Comparison of ENCODE assay signal across 12 mouse cellular contexts in the genomic region with DNA sequence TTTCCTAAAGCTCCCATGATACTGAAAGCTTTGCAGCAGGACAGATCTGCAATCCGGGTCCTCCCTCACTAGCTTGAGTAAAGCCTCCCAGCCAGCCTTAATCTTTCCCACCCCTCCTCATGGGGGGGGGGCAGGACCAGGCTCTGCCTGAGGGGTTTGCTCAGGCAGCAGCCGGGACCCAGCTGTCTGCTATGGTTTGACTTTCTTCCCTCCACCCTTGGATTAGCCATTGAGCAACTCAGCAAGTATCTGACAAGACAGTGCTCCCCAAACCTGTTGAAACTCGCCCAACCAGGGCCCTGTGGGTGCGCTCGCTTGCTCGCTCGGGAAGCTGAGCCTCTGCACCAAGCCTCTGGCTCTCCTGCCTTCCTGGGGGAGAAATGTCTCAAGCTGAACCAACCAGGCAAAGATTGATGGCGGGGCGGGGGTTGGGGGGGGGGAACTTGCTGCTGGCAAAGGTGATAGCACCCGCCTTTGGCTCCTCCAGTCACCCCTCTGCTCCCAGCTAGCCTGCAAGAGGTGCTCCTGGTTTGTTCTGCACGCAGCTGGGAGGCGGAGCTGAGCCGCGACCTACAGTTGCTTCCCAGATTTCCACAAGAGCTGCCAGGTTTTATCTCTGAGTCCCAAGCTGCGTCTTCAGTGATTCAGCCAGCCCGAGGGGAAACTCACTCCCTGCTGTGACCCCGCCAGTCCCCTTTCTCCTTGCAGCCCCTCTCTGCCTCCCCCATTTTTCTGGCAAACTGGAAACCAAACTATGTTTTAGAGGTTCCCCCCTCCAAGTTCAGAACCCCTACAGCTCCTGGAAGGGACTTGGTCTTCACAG. TPM values are rescaled to one million over a fixed set of nuclear protein-coding genes. Genes with fewer than 3 reads are reported as not detected.
DNase-seq lines count a peak whose midpoint lies in the region; ATAC-seq and TF ChIP-seq lines count a peak whose summit lies in the region.
"Had no signal": no experiment of that assay in that cellular context is flagged by ENCODE, and none has a peak within 500 bp of the region (broad histone marks: within the 10 kb centered on the region; RNA-seq: fewer than 3 reads in every experiment).

No protein-coding gene starts in this region.

- no peak overlapping the region for H3K4me2 ChIP-seq in lung, embryonic 15.5 days
- H3K4me2 ChIP-seq in limb, embryonic 15.5 days: peak overlapping the region; percentile 17
- H3K4me2 ChIP-seq in hindbrain, embryonic 16.5 days (ENCODE audit: low read length): no peak overlapping the region
- H3K4me2 ChIP-seq: limb, embryonic 12.5 days had no signal

- H3K27ac ChIP-seq in lung, embryonic 15.5 days: no peak overlapping the region
- H3K27ac ChIP-seq in embryonic facial prominence, embryonic 10.5 days (replicated peaks): no peak overlapping the region; the same call in 1 of the 2 replicates
- H3K27ac ChIP-seq in limb, embryonic 15.5 days: peak overlapping the region; percentile 58
- no peak overlapping the region for H3K27ac ChIP-seq in hindbrain, embryonic 16.5 days (ENCODE audit: low read depth, low read length)
- H3K27ac ChIP-seq: limb, embryonic 12.5 days had no signal

- TF ChIP-seq POLR2A in lung, adult 2 months (IDR thresholded peaks at IDR 0.05; ENCODE audit: borderline replicate concordance, extremely low read depth, low read depth, low read length): no peak

- 0 out of 2 replicates have a peak, but pooled peaks have one; percentile 3 for ATAC-seq in lung, embryonic 15.5 days (ENCODE audit: borderline replicate concordance, extremely low read depth, low FRiP score, low TSS enrichment)
- ATAC-seq in limb, embryonic 15.5 days (ENCODE audit: insufficient number of reproducible peaks, low FRiP score, low TSS enrichment, low read depth): peak; percentile 30; the same call in 1 of the 2 replicates
- no peak for ATAC-seq in hindbrain, embryonic 16.5 days

- no peaks in the 10 kb centered on the region for H3K9me3 ChIP-seq in lung, embryonic 15.5 days
- no peaks in the 10 kb centered on the region for H3K9me3 ChIP-seq in embryonic facial prominence, embryonic 10.5 days
- H3K9me3 ChIP-seq in limb, embryonic 15.5 days: no peaks in the 10 kb centered on the region
- H3K9me3 ChIP-seq in hindbrain, embryonic 16.5 days (ENCODE audit: control insufficient read depth, low read length): no peaks in the 10 kb centered on the region
- H3K9me3 ChIP-seq: limb, embryonic 12.5 days had no signal

- H3K4me1 ChIP-seq in lung, embryonic 15.5 days: peaks cover 29% of the 10 kb centered on the region
- H3K4me1 ChIP-seq in lung, adult 2 months (ENCODE audit: control insufficient read depth, insufficient read depth, low read length): peaks cover 3% of the 10 kb centered on the region; the same call in 1 of the 2 replicates
- peaks cover 55% of the 10 kb centered on the region for H3K4me1 ChIP-seq in embryonic facial prominence, embryonic 10.5 days
- H3K4me1 ChIP-seq in limb, embryonic 15.5 days: peaks cover 64% of the 10 kb centered on the region
- H3K4me1 ChIP-seq in hindbrain, embryonic 16.5 days (ENCODE audit: control insufficient read depth, insufficient read depth, low read depth, low read length): peaks cover 17% of the 10 kb centered on the region

- H3K36me3 ChIP-seq in lung, embryonic 15.5 days: no peaks in the 10 kb centered on the region
- 0 out of 2 replicates have a peak, but pooled peaks cover 3% of the 10 kb centered on the region for H3K36me3 ChIP-seq in embryonic facial prominence, embryonic 10.5 days (replicated peaks)
- H3K36me3 ChIP-seq in limb, embryonic 15.5 days: no peaks in the 10 kb centered on the region
- H3K36me3 ChIP-seq in hindbrain, embryonic 16.5 days (ENCODE audit: control insufficient read depth, insufficient read depth, low read length): no peaks in the 10 kb centered on the region
- H3K36me3 ChIP-seq: limb, embryonic 12.5 days had no signal

- DNase-seq in adrenal gland, adult (ENCODE audit: inconsistent age in 2 of 2, low spot score in 1 of 2): peak; percentile 83 to 88
- no peak for DNase-seq in adrenal gland, postnatal 4 days (ENCODE audit: low spot score in 2 of 2)
- no peak for DNase-seq in lung, adult 2 months
- peak; percentile 43 for DNase-seq in embryonic facial prominence, embryonic 10.5 days (ENCODE audit: low spot score)
- no peak for DNase-seq in B cell, adult 2 months
- DNase-seq: cerebellum, postnatal 36 days; kidney, postnatal 10 days had no signal

- no peak overlapping the region for H3K4me3 ChIP-seq in lung, embryonic 15.5 days
- no peak overlapping the region for H3K4me3 ChIP-seq in lung, adult 2 months (replicated peaks; ENCODE audit: extremely low read depth, low read depth, low read length)
- H3K4me3 ChIP-seq in embryonic facial prominence, embryonic 10.5 days: peak overlapping the region; percentile 21; the same call in 1 of the 2 replicates
- no peak overlapping the region for H3K4me3 ChIP-seq in limb, embryonic 15.5 days
- H3K4me3 ChIP-seq in hindbrain, embryonic 16.5 days (ENCODE audit: low read length): no peak overlapping the region
- H3K4me3 ChIP-seq: limb, embryonic 12.5 days had no signal

- H3K9ac ChIP-seq in lung, embryonic 15.5 days: no peak overlapping the region
- H3K9ac ChIP-seq in limb, embryonic 15.5 days: no peak overlapping the region
- no peak overlapping the region for H3K9ac ChIP-seq in hindbrain, embryonic 16.5 days (ENCODE audit: low read depth, low read length)
- H3K9ac ChIP-seq: limb, embryonic 12.5 days had no signal

- no peak for TF ChIP-seq CTCF in lung, adult 2 months (IDR thresholded peaks at IDR 0.05; ENCODE audit: insufficient read depth, low read length)

- peaks cover 70% of the 10 kb centered on the region for H3K27me3 ChIP-seq in lung, embryonic 15.5 days
- peaks cover 84% of the 10 kb centered on the region for H3K27me3 ChIP-seq in embryonic facial prominence, embryonic 10.5 days (replicated peaks; ENCODE audit: low read depth, poor library complexity, severe bottlenecking)
- peaks cover 64% of the 10 kb centered on the region for H3K27me3 ChIP-seq in limb, embryonic 15.5 days
- peaks cover 11% of the 10 kb centered on the region; the same call in 1 of the 2 replicates for H3K27me3 ChIP-seq in hindbrain, embryonic 16.5 days (replicated peaks; ENCODE audit: control insufficient read depth, insufficient read depth, low read length)

- 9% methylated on average over 17 of the region's 17 CpGs for WGBS in lung, embryonic 15.5 days
- WGBS in lung, adult 2 months: 28% methylated on average over 17 of the region's 17 CpGs
- 6% methylated on average over 17 of the region's 17 CpGs for whole genome bisulfite sequencing in embryonic facial prominence, embryonic 10.5 days
- 14% methylated on average over 17 of the region's 17 CpGs for WGBS in limb, embryonic 15.5 days
- 14% methylated on average over 17 of the region's 17 CpGs for WGBS in hindbrain, embryonic 16.5 days

RNA-seq across cellular contexts. Expression of a gene that starts 5.5 kb away (rescaled TPM):
- 10 to 100 TPM; 68.5 to 70.1 TPM for total RNA-seq in adrenal gland, postnatal 4 days (2021)
- polyA plus RNA-seq in lung, embryonic 15.5 days (2015; fragmentation: Nextera tagmentation; extraction: Ambion mirVana): 1.8 and 1.9 TPM in 2 replicates
- polyA plus RNA-seq in lung, adult 2 months (2012; rRNA removed): 6.1 and 11.7 TPM in 2 replicates
- polyA plus RNA-seq in embryonic facial prominence, embryonic 10.5 days (2016; fragmentation: Nextera tagmentation; extraction: Ambion mirVana): 1.2 and 1.5 TPM in 2 replicates
- 10.0 and 13.2 TPM in 2 replicates for polyA plus RNA-seq in limb, embryonic 15.5 days (2015; fragmentation: Nextera tagmentation; extraction: Ambion mirVana)
- polyA plus RNA-seq in hindbrain, embryonic 16.5 days (2015; fragmentation: Nextera tagmentation; extraction: Ambion mirVana): 1.2 and 1.9 TPM in 2 replicates
- total RNA-seq: monocyte, adult 5-6 weeks had no signal

Comparison
In these comparisons a context has a peak if more than half of its experiments do, and no peak if none do; other contexts are left out.
1. DNase-seq: peak in adrenal gland, adult (2 of 2) and embryonic facial prominence, embryonic 10.5 days (single experiment); none in adrenal gland, postnatal 4 days (0 of 2), lung, adult 2 months (single experiment) and B cell, adult 2 months (0 of 2).